Mouse (Mus musculus) bone marrow, adult 2 months (tissue): ENCODE data around the gene Ddx58. TPM values are rescaled to one million over a fixed set of nuclear protein-coding genes. Genes with fewer than 3 reads are reported as not detected.

ENCODE experiments used
- H3K27ac ChIP-seq: fragments of 200-500 bp; 2 replicates; pipeline ENCODE4 v1.5.1; 2012; ENCODE audit warnings: low read depth, mild to moderate bottlenecking, control low read depth, inconsistent platforms, low read length; ENCODE audit not compliant: control insufficient read depth, poor library complexity, insufficient read depth
- H3K4me1 ChIP-seq: fragments of 200-500 bp; 2 replicates; pipeline ENCODE4 v1.6.1; 2011; ENCODE audit warnings: low read length; ENCODE audit not compliant: control insufficient read depth, insufficient read depth
- H3K4me3 ChIP-seq: fragments of 200-500 bp; replicated peaks from 2 replicates; pipeline ENCODE3; 2011; ENCODE audit warnings: mild to moderate bottlenecking, low read depth, low read length, control low read depth; ENCODE audit not compliant: control insufficient read depth
- CTCF ChIP-seq: fragments of 200-500 bp; IDR thresholded peaks from 2 replicates; pipeline ENCODE4 v1.5.1; 2011; ENCODE audit warnings: low read length, control low read depth; ENCODE audit not compliant: control insufficient read depth, insufficient read depth
- POLR2A ChIP-seq: fragments of 200-500 bp; IDR thresholded peaks from 2 replicates; pipeline ENCODE4 v1.6.1; 2011; ENCODE audit warnings: low read depth, mild to moderate bottlenecking, control low read depth, low read length, borderline replicate concordance; ENCODE audit not compliant: control insufficient read depth
- WGBS: fragments of 180-500 bp; shearing (Covaris S2); methylation state at CpG from one replicate; pipeline ENCODE4 v1.1.7; 2018; 5-methylcytosine and 5-hydroxymethylcytosine counted together
- polyA plus RNA-seq: library from polyadenylated mRNA; stranded (reverse); fragments of >200 nt; gene quantifications from 2 replicates; pipeline ENCODE4 v1.2.4, GENCODE M21; 2011; ENCODE audit warnings: low replicate concordance; ENCODE audit not compliant: missing spikeins, insufficient read depth, insufficient read length

Ddx58 gene
- polyA plus RNA-seq, 1 experiment = 17.6 TPM

GRCm38 (mm10) chr4:40160591-40161434, 78.8 kb downstream of the Ddx58 start:
- 90% methylated on average over 8 of the region's 8 CpGs for WGBS
- no peak overlapping the region for H3K4me3 ChIP-seq
- no peaks in the 10 kb centered on the region; the same call in 1 of the 2 replicates for H3K4me1 ChIP-seq
- no peak overlapping the region for H3K27ac ChIP-seq
- TF ChIP-seq POLR2A = no peak
- no peak for TF ChIP-seq CTCF

- H3K4me1 ChIP-seq = peaks cover 2% of the 10 kb centered on the region; the same call in 1 of the 2 replicates
- TF ChIP-seq CTCF = no peak
- no peak for TF ChIP-seq POLR2A
- no peak overlapping the region for H3K4me3 ChIP-seq
- 84% methylated on average over 5 of the region's 5 CpGs for WGBS
- H3K27ac ChIP-seq = no peak overlapping the region
These were observed 81.4 kb downstream of the Ddx58 start for GRCm38 (mm10) chr4:40158224-40158540.

GRCm38 (mm10) chr4:40157500-40158223, 82.0 kb downstream of the Ddx58 start:
- Histone ChIP-seq H3K4me3 (no peak overlapping the region), H3K27ac (no peak overlapping the region), H3K4me1 (peaks cover 2% of the 10 kb centered on the region; the same call in 1 of the 2 replicates)
- TF ChIP-seq CTCF (no peak), POLR2A (no peak)
- WGBS = 75% methylated on average over 5 of the region's 5 CpGs

- TF ChIP-seq POLR2A (no peak), CTCF (no peak)
- no peak overlapping the region for H3K4me3 ChIP-seq
- 83% methylated on average over 18 of the region's 18 CpGs for WGBS
- peaks cover 2% of the 10 kb centered on the region; the same call in 1 of the 2 replicates for H3K4me1 ChIP-seq
- no peak overlapping the region for H3K27ac ChIP-seq
These were observed 82.8 kb downstream of the Ddx58 start for GRCm38 (mm10) chr4:40156582-40157499.

- Histone ChIP-seq H3K27ac (no peak overlapping the region), H3K4me1 (peaks cover 2% of the 10 kb centered on the region; the same call in 1 of the 2 replicates), H3K4me3 (no peak overlapping the region)
- 26% methylated on average over 2 of the region's 2 CpGs for WGBS
- TF ChIP-seq CTCF = no peak
- TF ChIP-seq POLR2A = no peak
These were observed 83.5 kb downstream of the Ddx58 start for GRCm38 (mm10) chr4:40156153-40156552.

- Histone ChIP-seq H3K4me3 (no peak overlapping the region), H3K27ac (no peak overlapping the region), H3K4me1 (peaks cover 2% of the 10 kb centered on the region; the same call in 1 of the 2 replicates)
- TF ChIP-seq POLR2A (no peak), CTCF (no peak)
- 89% methylated on average over 13 of the region's 13 CpGs for WGBS
These were observed 84.1 kb downstream of the Ddx58 start for GRCm38 (mm10) chr4:40155467-40155999.

GRCm38 (mm10) chr4:40154751-40155150, 84.9 kb downstream of the Ddx58 start:
- Histone ChIP-seq H3K4me3 (no peak overlapping the region), H3K27ac (no peak overlapping the region), H3K4me1 (peaks cover 2% of the 10 kb centered on the region; the same call in 1 of the 2 replicates)
- 89% methylated on average over 4 of the region's 4 CpGs for WGBS
- no peak for TF ChIP-seq POLR2A
- TF ChIP-seq CTCF = no peak

Other genes with a start within 250 kb of the Ddx58 start
- 6.8 and 15.7 TPM in 2 replicates for gene Aco1, start 96.7 kb downstream of the Ddx58 start, polyA plus RNA-seq
- gene Smim27, start 29.8 kb upstream of the Ddx58 start, polyA plus RNA-seq = 12.2 and 13.7 TPM in 2 replicates
- gene Topors, start 30.0 kb upstream of the Ddx58 start, polyA plus RNA-seq = 7.9 and 20.6 TPM in 2 replicates
- gene Ndufb6, start 39.6 kb upstream of the Ddx58 start, polyA plus RNA-seq = 30.4 and 44.1 TPM in 2 replicates
- not detected in 2 replicates for gene Tmem215, start 232.4 kb upstream of the Ddx58 start, polyA plus RNA-seq